8 mouse cellular contexts compared by ENCODE assay signal in genomic region chr15:81008689-81009123, GRCm38 (mm10). TPM values are rescaled to one million over a fixed set of nuclear protein-coding genes. Genes with fewer than 3 reads are reported as not detected.
DNase-seq lines count a peak whose midpoint lies in the region; TF ChIP-seq lines count a peak whose summit lies in the region.
"Had no signal": no experiment of that assay in that cellular context is flagged by ENCODE, and none has a peak within 500 bp of the region (broad histone marks: within the 10 kb centered on the region; RNA-seq: fewer than 3 reads in every experiment).

No protein-coding gene starts in this region.

- DNase-seq in layer of hippocampus, postnatal 36 days, result peak; percentile 58 to 59
- no peak for DNase-seq in layer of hippocampus, adult 11-12 months (ENCODE audit: low spot score)
- peak; percentile 36 for DNase-seq in lung, postnatal 14 days
- DNase-seq in c-Kit-positive CD71-positive TER-119-positive erythroid progenitor cells, embryonic 14.5 days (ENCODE audit: low spot score), result no peak
- DNase-seq in cerebellum, postnatal 25 days, result no peak

- peak overlapping the region; percentile 61 for H3K4me3 ChIP-seq in E14TG2a.4 (replicated peaks; ENCODE audit: low read length)
- H3K4me3 ChIP-seq in bone marrow, adult 2 months (replicated peaks; ENCODE audit: control insufficient read depth, low read depth, low read length), result no peak overlapping the region
- H3K4me3 ChIP-seq: embryonic facial prominence, embryonic 15.5 days had no signal

- no peaks in the 10 kb centered on the region for H3K9me3 ChIP-seq in E14TG2a.4 (ENCODE audit: low read length)
- H3K9me3 ChIP-seq: embryonic facial prominence, embryonic 15.5 days had no signal

- TF ChIP-seq POLR2A in bone marrow, adult 2 months (IDR thresholded peaks at IDR 0.05; ENCODE audit: borderline replicate concordance, control insufficient read depth, low read depth, low read length), result no peak

- peak; percentile 58 for TF ChIP-seq CTCF in E14TG2a.4 (conservative IDR thresholded peaks at IDR 0.05; ENCODE audit: low read length)
- TF ChIP-seq CTCF in bone marrow, adult 2 months (IDR thresholded peaks at IDR 0.05; ENCODE audit: control insufficient read depth, insufficient read depth, low read length), result peak; percentile 70

- H3K36me3 ChIP-seq in E14TG2a.4 (ENCODE audit: insufficient read depth, low read length), result peaks cover 82% of the 10 kb centered on the region

- H3K27ac ChIP-seq in bone marrow, adult 2 months (ENCODE audit: control insufficient read depth, insufficient read depth, low read depth, low read length, poor library complexity), result no peak overlapping the region
- H3K27ac ChIP-seq: embryonic facial prominence, embryonic 15.5 days had no signal

- 80% methylated on average over 10 of the region's 10 CpGs for WGBS in bone marrow, adult 2 months

- H3K27me3 ChIP-seq in E14TG2a.4 (ENCODE audit: insufficient read depth, low read length), result no peaks in the 10 kb centered on the region
- H3K27me3 ChIP-seq: embryonic facial prominence, embryonic 15.5 days had no signal

- peaks cover 39% of the 10 kb centered on the region for H3K4me1 ChIP-seq in E14TG2a.4 (replicated peaks; ENCODE audit: low read depth, low read length)
- no peaks in the 10 kb centered on the region for H3K4me1 ChIP-seq in bone marrow, adult 2 months (ENCODE audit: control insufficient read depth, insufficient read depth, low read length)
- H3K4me1 ChIP-seq: embryonic facial prominence, embryonic 15.5 days had no signal

RNA-seq across cellular contexts. Expression of gene Sgsm3, which starts 31.1 kb away (rescaled TPM):
- total RNA-seq in layer of hippocampus, postnatal 36 days (2021), result 10 to 100 TPM; 72.0 to 84.3 TPM
- polyA plus RNA-seq in bone marrow, adult 2 months (2011; ENCODE audit: insufficient read depth, insufficient read length, low replicate concordance, missing spikeins), result 6.2 and 8.3 TPM in 2 replicates

Comparison
In these comparisons a context has a peak if more than half of its experiments do, and no peak if none do; other contexts are left out.
1. DNase-seq: peak in layer of hippocampus, postnatal 36 days (2 of 2) and lung, postnatal 14 days (single experiment); none in layer of hippocampus, adult 11-12 months (single experiment), c-Kit-positive CD71-positive TER-119-positive erythroid progenitor cells, embryonic 14.5 days (single experiment) and cerebellum, postnatal 25 days (0 of 2).